Mouse (Mus musculus): ENCODE data around the gene Etl4.

Gene Etl4

GRCm38 (mm10) chr2:19909171-19909899 lies at the start of gene Etl4:
Etl4 (plus strand) TSS chr2:19909780.
- no peak for DNase-seq (ENCODE audit: low read depth)

DNA sequence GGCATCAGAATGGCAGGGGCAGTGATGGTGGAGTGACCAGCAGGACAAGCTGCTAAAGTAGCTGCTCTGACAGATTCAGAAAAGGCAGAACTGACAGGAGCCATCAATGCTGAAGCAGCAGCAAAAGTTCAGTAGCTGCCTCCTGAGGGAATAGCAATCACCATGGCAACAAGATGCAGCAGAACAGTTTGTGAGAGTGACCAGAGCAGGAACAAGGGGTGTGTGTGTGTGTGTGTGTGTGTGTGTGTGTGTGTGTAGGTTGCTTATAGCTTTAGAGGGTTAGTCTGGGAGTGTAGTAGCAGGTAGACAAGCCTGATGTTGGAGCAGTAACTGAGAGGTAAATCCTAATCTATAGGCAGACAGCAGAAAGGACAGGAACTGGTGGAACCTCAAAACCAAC lies 40.4 kb upstream of the Etl4 start:
- DNase-seq (ENCODE audit: low read depth), result no peak

DNA sequence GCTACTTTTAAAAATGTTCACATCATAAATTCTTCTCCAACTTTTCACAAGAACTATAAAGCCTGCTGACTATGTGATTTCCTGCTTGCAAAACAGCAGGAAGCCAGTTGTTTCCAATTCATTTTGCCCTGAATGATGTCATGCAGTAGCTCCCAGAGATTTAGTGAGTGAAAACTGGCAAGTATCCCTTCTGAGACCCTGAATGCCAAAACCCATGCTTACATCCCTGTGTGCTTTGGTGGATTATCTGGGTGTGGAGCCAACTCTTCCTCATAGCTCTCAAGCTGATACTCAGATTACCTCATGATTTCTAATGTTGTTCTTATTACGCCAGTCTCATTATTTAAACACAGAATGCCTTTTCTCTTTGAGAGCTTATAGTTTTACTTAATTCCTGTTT lies 37.7 kb upstream of the Etl4 start:
- DNase-seq (ENCODE audit: low read depth), result no peak

GRCm38 (mm10) chr2:19890875-19891274 lies 18.7 kb upstream of the Etl4 start:
- no peak for DNase-seq (ENCODE audit: low read depth)

GRCm38 (mm10) chr2:19909900-19910780 lies 560 bp downstream of the Etl4 start:
- no peak for DNase-seq (ENCODE audit: low read depth)

- DNase-seq (ENCODE audit: low read depth), result no peak
Measured at GRCm38 (mm10) chr2:19910781-19911175, 1.2 kb downstream of the Etl4 start.

DNA sequence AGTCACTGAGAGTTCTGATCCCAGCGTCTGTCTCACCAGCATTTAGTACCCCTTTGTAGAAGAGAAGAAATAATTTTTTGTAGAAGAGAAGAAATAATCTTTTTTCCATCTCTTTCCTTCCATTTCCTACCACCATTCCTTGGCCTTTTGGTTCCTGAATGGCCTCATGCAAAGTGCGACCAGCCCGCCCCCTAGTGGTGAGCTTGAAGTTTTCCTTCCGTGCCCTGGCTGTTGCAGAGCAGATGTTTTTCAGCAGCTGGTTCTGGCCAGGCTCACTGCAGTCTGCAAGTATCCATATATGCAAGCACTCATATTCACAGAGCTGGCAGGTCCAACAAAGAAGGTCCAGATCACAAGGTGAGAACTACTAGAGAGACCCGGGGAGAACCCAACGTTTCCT lies 9.6 kb downstream of the Etl4 start:
- DNase-seq (ENCODE audit: low read depth), result peak; percentile 76

DNA sequence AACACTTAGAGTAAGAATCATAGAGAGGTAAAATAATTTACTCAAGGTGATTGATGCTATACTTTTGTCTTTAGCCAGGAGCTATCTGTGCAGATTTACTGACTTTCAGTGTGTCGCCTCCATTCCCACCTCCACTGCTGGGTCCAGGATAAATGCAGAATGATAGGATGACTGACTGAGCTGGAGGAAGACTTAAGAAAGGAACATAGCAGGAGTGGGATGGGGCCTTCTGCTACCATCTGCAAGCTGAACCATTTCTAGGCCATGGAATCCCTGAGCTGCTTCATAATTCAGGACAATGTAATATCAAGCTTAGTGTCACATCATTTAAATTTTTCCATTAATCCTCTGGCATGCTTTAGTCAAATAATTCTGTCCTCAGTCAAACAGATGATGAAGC lies 20.4 kb downstream of the Etl4 start:
- no peak for DNase-seq (ENCODE audit: low read depth)

DNA sequence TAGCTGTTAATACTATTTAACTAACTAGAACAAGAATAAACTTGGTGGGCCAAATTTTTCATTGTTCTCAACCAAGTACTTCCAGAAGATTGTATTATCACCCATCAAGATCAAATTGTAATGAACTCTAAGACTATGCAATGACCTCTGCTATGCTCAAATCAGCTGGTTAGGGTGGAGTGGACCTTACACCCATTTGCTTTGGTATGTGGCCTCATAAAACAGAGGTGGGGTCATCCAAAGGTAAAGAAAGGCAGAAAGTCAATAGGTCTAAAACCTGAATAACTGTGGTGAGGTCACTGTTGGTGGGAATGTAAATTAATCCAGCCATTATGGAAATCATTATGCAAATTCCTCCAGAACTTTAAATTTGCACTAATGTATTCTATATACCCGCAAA lies 24.3 kb downstream of the Etl4 start:
- DNase-seq (ENCODE audit: low read depth), result no peak

GRCm38 (mm10) chr2:19945205-19945604 lies 35.6 kb downstream of the Etl4 start:
- DNase-seq (ENCODE audit: low read depth), result no peak

DNA sequence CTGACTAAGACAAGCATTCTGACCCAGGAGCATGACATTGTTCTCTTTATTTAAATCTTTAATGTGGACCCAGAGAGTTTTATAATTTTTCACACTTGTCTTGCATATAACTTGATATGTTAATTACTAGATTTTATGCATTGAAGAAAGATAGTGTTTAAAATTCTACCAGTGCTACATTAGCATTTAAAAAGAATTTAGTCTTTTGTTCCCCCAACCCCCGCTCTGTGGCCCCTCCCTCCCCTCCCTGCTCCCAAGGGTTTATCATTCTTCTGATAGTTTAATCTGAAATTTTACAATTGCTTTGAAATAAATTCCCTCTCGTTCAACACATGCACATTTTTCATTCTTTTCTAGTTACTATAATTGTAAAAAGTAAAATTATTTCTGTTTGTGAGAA lies 43.4 kb downstream of the Etl4 start:
- DNase-seq (ENCODE audit: low read depth), result no peak

DNA sequence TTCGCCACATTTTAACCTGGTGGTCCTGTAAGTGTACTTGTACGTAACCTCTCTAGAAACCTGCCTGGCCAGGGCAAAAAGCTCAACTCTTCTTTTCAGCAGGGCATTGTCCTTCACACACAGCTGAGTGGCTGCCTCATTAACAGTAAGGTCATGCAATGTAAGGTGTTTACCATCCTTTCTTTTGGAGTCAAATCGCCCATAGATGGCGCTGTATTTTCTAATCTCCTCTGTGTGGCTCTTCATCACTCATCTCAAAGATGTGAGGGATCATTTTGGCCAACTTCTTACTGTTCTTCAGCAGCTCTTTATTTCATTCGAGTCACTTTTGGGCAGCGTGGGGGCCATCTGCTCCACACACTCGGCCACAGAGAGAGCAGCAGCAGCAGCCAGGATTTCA lies 56.9 kb downstream of the Etl4 start:
- DNase-seq (ENCODE audit: low read depth), result peak; percentile 28

DNA sequence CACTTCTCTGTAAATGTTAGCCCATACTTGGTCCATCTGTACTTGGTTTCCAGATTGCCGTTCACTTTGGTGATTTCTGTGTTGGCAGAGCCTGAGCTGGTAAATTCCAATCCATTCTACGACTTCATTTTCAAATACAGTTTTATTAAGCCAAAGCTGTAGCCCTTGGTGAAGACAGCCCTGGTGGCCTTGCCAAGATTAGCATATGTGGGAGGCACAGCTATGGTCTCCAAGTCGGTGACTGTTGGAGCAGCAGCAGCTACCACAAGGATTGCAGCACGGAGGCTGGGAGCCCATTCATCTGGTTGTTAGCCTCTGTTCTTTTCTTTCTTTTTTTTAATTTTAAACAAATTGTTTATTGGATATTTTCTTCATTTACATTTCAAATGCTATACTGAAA lies 128.1 kb downstream of the Etl4 start:
- DNase-seq (ENCODE audit: low read depth), result no peak

- no peak for DNase-seq (ENCODE audit: low read depth)
Measured at GRCm38 (mm10) chr2:20072377-20072776, 162.8 kb downstream of the Etl4 start.

DNA sequence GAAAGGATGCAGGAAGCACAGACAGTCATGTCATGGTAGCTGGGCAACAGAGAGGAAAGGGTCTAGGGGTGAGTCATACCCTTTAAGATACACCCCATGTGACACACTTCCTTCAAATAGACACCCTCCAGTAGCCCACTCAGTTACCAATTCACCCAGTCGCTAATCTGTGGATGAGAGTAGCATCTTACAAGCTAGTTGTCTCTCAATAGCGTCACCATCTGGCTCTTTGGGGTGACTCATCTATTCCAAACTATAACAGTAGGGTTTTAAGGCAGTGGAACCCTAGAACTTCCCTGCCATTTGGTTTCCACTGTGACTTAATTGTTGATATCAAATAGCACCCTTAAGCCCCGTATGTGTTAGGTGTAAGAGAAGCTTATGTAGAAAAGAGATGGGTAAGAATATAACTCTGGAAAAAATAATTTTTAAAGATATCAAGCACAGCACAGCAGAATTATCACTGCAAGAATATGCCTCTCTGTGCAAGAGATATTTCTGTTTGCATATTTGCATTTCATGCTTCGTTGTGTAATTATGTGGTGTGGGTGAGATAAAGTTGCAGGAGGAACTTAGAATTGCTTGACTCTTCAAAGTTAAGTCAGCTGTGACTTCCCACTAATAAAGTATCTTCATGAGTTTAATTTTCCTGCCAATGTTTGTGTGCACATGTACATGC lies 166.7 kb downstream of the Etl4 start:
- DNase-seq (ENCODE audit: low read depth), result no peak

DNA sequence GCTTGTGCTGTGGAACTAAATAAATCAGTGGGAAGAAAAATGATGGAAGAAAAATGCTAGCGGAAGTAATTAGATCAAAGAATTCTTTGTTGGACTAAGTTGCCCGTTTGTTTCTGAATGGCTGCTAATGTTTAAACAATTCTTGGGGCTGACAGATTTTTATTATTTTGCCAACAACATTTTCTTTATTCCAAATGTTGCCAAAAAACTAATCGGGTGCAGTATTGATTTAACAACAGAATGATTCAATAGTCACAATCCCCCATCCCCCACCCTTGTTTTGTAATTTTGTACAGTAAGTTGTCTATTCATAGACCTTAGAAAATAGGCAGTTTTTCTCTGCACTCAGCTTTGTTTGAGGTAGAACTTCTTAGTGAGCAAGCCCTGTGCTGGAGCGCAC lies 175.2 kb downstream of the Etl4 start:
- DNase-seq (ENCODE audit: low read depth), result no peak

GRCm38 (mm10) chr2:20105456-20105855 lies 195.9 kb downstream of the Etl4 start:
- DNase-seq (ENCODE audit: low read depth), result no peak

DNA sequence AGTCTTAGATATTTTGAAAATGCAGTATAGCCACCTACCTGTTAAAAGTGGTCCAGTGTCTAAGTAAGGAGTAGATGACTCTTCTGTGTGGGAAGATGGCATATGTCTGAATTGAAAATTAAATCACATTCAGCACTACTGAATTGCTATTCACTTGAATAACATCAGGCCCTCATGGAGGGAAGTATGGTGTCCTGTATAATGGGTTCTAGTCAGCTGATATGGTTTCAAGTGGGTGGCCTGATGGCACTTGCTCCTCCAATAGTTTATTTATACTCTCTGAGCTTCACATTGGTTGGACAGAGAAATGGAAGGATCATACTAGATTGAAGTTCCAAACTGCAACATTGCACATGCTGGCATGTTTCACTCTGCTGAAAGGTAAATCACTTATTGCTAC lies 202.1 kb downstream of the Etl4 start:
- no peak for DNase-seq (ENCODE audit: low read depth)

- DNase-seq (ENCODE audit: low read depth), result no peak
Measured at GRCm38 (mm10) chr2:20125914-20126313, 216.3 kb downstream of the Etl4 start.

- peak; percentile 37 for DNase-seq (ENCODE audit: low read depth)
Measured at GRCm38 (mm10) chr2:20131792-20132191, 222.2 kb downstream of the Etl4 start.

- DNase-seq (ENCODE audit: low read depth), result no peak
Measured at GRCm38 (mm10) chr2:20138426-20138825, 228.8 kb downstream of the Etl4 start.

GRCm38 (mm10) chr2:20145368-20145767 lies 235.8 kb downstream of the Etl4 start:
- DNase-seq (ENCODE audit: low read depth), result no peak

DNA sequence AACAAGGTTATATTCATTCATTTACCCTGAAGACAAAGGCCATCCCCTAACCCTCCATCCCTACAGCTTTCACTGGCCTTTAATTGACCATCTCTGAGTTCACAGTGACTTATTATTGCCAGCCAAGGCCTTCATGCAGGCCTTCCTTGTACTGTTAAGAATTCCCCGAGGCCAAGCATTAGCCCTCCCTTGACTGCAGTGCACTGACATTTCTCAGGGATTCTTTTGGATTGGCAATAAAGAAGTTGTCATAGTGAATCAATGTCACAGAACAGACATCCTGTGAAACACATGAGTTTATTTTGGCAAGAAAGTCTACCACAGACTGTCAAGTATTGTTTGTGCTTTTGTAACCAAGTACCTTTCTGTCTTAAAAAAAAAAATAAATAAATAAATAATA lies 257.5 kb downstream of the Etl4 start:
- peak; percentile 12 for DNase-seq (ENCODE audit: low read depth)

Data from NIH3T3 (cell line).